Mouse (Mus musculus) lung, postnatal 10 days (tissue): ENCODE measurements around the gene Gm26620.

ENCODE experiments used
- DNase-seq: peaks from one replicate; pipeline ENCODE4 v3.0.0; 2021

Gene Gm26620

GRCm38 (mm10) chr1:170884978-170885561 is at the start of gene Gm26620, which contains the start of gene Dusp12:
Gm26620 (plus strand) TSS chr1:170885065.
Dusp12 (minus strand) TSS chr1:170885540.
- DNase-seq = peak; percentile 89

GRCm38 (mm10) chr1:170839685-170840084 is 45.2 kb upstream of the Gm26620 start:
- DNase-seq = peak; percentile 33

- peak; percentile 29 for DNase-seq
These were observed 40.5 kb upstream of the Gm26620 start for GRCm38 (mm10) chr1:170844380-170844779.

GRCm38 (mm10) chr1:170845448-170846307 is 39.2 kb upstream of the Gm26620 start:
- no peak for DNase-seq

- DNase-seq = no peak
These were observed 34.9 kb upstream of the Gm26620 start for GRCm38 (mm10) chr1:170850007-170850406.

GRCm38 (mm10) chr1:170850637-170851624 is 33.9 kb upstream of the Gm26620 start:
- DNase-seq = no peak

- no peak for DNase-seq
These were observed 31.3 kb upstream of the Gm26620 start for GRCm38 (mm10) chr1:170853604-170854003.

GRCm38 (mm10) chr1:170855056-170855760 is 29.7 kb upstream of the Gm26620 start:
- DNase-seq = peak; percentile 60

- no peak for DNase-seq
These were observed 27.5 kb upstream of the Gm26620 start for GRCm38 (mm10) chr1:170857369-170857768.

GRCm38 (mm10) chr1:170858872-170859271 is 26.0 kb upstream of the Gm26620 start:
- DNase-seq = no peak

GRCm38 (mm10) chr1:170861671-170862434 is 23.0 kb upstream of the Gm26620 start:
- DNase-seq = no peak

- no peak for DNase-seq
These were observed 22.5 kb upstream of the Gm26620 start for GRCm38 (mm10) chr1:170862435-170862717.

- DNase-seq = no peak
These were observed 21.8 kb upstream of the Gm26620 start for GRCm38 (mm10) chr1:170863033-170863432.

- DNase-seq = no peak
These were observed 20.6 kb upstream of the Gm26620 start for GRCm38 (mm10) chr1:170864234-170864633.

- DNase-seq = no peak
These were observed 20.1 kb upstream of the Gm26620 start for GRCm38 (mm10) chr1:170864754-170865153.

GRCm38 (mm10) chr1:170865406-170865805 is 19.5 kb upstream of the Gm26620 start:
- DNase-seq = no peak

- peak; percentile 17 for DNase-seq
These were observed 17.7 kb upstream of the Gm26620 start for GRCm38 (mm10) chr1:170866992-170867690.

GRCm38 (mm10) chr1:170867691-170868105 is 17.2 kb upstream of the Gm26620 start, which contains the start of gene Atf6:
Atf6 (minus strand) TSS chr1:170867771.
- DNase-seq = peak; percentile 97

GRCm38 (mm10) chr1:170868107-170868904 is 16.6 kb upstream of the Gm26620 start:
- peak; percentile 79 for DNase-seq

- DNase-seq = no peak
These were observed 16.0 kb upstream of the Gm26620 start for GRCm38 (mm10) chr1:170868905-170869283.
